Mouse (Mus musculus): ENCODE data around the gene Gucd1. TPM values are rescaled to one million over a fixed set of nuclear protein-coding genes. Genes with fewer than 3 reads are reported as not detected.
"Not testable (repeated sequence)": the region's sequence is repeated elsewhere in the genome, so short reads cannot be mapped to it uniquely, and the experiment has no call there.

Gucd1 gene
- polyA plus RNA-seq, 1 experiment from 2014 or later: 31.4 TPM

GRCm38 (mm10) chr10:75477034-75477433 lies 40.7 kb downstream of the Gucd1 start:
- no peak overlapping the region for H3K9ac ChIP-seq (replicated peaks; ENCODE audit: low read length)
- peak; percentile 42 for DNase-seq (ENCODE audit: low spot score)
- H3K27me3 ChIP-seq (ENCODE audit: control insufficient read depth, insufficient read depth, low read length): no peaks in the 10 kb centered on the region
- no peak overlapping the region for H3K27ac ChIP-seq (replicated peaks; ENCODE audit: low read depth, low read length)
- no peak for ATAC-seq (replicated peaks; ENCODE audit: insufficient number of reproducible peaks, low FRiP score, low TSS enrichment, low read depth)
- H3K4me2 ChIP-seq (ENCODE audit: low read depth, low read length): no peak overlapping the region
- no peaks in the 10 kb centered on the region for H3K36me3 ChIP-seq (replicated peaks; ENCODE audit: control insufficient read depth, insufficient read depth, low read depth, low read length)
- H3K4me3 ChIP-seq (ENCODE audit: low read depth, low read length): no peak overlapping the region
- no peaks in the 10 kb centered on the region for H3K9me3 ChIP-seq (replicated peaks; ENCODE audit: control insufficient read depth, low read length)
- no peaks in the 10 kb centered on the region; the same call in 1 of the 2 replicates for H3K4me1 ChIP-seq (ENCODE audit: control insufficient read depth, insufficient read depth, low read length)
- 69% methylated on average over 9 of the region's 9 CpGs for WGBS

DNA sequence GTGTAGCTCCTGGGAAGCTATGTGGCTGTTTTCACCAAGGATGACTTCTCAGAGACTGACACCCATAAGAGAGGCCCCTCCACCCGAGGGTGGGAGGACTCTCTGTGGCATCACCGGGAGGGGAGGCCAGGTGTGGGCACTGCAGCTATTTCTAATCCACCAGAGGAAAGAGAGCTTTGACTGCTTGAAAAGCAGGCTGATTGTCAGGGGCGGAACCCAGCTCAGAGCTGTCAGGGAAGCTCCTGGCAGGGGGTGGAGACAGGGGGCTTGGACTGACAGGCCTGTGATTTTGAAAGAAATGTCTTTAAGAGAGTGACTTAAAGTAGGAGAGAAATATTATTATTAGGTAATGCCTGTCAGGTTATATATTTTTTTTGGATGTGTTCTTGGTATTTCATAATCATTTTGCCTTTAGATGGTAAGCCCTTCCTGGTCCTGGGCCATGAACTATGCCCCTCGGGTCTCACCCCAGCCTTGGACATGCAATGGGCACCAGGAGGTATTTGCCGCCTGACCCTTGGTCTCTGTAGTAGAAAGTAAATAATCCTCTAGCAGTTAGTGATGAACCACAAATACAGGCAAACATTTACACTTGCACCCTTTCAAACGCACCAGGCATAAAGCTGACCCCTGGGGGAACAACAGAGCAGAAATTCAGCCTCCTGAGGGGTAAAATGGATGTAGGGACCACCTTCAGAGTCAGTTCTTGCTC lies 42.5 kb downstream of the Gucd1 start:
- ATAC-seq (replicated peaks; ENCODE audit: insufficient number of reproducible peaks, low FRiP score, low TSS enrichment, low read depth); DNase-seq (ENCODE audit: low spot score); H3K27ac ChIP-seq (replicated peaks; ENCODE audit: low read depth, low read length); H3K4me3 ChIP-seq (ENCODE audit: low read depth, low read length); H3K27me3 ChIP-seq (ENCODE audit: control insufficient read depth, insufficient read depth, low read length); H3K4me2 ChIP-seq (ENCODE audit: low read depth, low read length); H3K4me1 ChIP-seq (ENCODE audit: control insufficient read depth, insufficient read depth, low read length); H3K36me3 ChIP-seq (replicated peaks; ENCODE audit: control insufficient read depth, insufficient read depth, low read depth, low read length); H3K9ac ChIP-seq (replicated peaks; ENCODE audit: low read length); H3K9me3 ChIP-seq (replicated peaks; ENCODE audit: control insufficient read depth, low read length): not testable (repeated sequence)
- whole genome bisulfite sequencing: 16% methylated on average over 4 of the region's 6 CpGs

DNA sequence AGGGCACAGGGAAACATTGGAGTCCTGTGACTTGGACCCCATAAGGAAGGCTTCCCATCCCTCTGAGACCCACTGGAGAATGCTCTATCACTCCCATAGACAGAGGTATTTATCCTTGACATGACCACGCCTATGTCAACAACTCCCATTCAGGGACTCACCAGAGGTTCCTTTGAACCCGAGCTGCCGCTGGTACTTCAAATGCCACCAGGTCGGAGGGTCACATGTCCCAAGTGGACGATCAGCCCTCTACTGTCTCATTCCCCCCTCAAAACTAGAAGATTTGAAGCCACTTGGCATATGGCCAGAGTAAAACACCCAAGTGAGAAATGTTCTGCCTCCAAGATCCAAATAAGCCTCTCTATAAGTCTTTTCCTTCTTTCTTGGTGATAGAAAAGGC lies 43.2 kb downstream of the Gucd1 start:
- 34% methylated on average over 5 of the region's 5 CpGs for WGBS
- Histone ChIP-seq H3K36me3 (replicated peaks; ENCODE audit: control insufficient read depth, insufficient read depth, low read depth, low read length) (no peaks in the 10 kb centered on the region), H3K4me3 (ENCODE audit: low read depth, low read length) (no peak overlapping the region), H3K4me1 (ENCODE audit: control insufficient read depth, insufficient read depth, low read length) (no peaks in the 10 kb centered on the region; the same call in 1 of the 2 replicates), H3K4me2 (ENCODE audit: low read depth, low read length) (no peak overlapping the region), H3K27ac (replicated peaks; ENCODE audit: low read depth, low read length) (no peak overlapping the region), H3K9ac (replicated peaks; ENCODE audit: low read length) (no peak overlapping the region), H3K27me3 (ENCODE audit: control insufficient read depth, insufficient read depth, low read length) (no peaks in the 10 kb centered on the region), H3K9me3 (replicated peaks; ENCODE audit: control insufficient read depth, low read length) (no peaks in the 10 kb centered on the region)
- DNase-seq (ENCODE audit: low spot score): no peak
- no peak for ATAC-seq (replicated peaks; ENCODE audit: insufficient number of reproducible peaks, low FRiP score, low TSS enrichment, low read depth)

- WGBS: 79% methylated on average over 8 of the region's 8 CpGs
- Histone ChIP-seq H3K27ac (replicated peaks; ENCODE audit: low read depth, low read length) (no peak overlapping the region), H3K4me3 (ENCODE audit: low read depth, low read length) (no peak overlapping the region), H3K9me3 (replicated peaks; ENCODE audit: control insufficient read depth, low read length) (no peaks in the 10 kb centered on the region), H3K36me3 (replicated peaks; ENCODE audit: control insufficient read depth, insufficient read depth, low read depth, low read length) (no peaks in the 10 kb centered on the region), H3K4me1 (ENCODE audit: control insufficient read depth, insufficient read depth, low read length) (no peaks in the 10 kb centered on the region; the same call in 1 of the 2 replicates), H3K27me3 (ENCODE audit: control insufficient read depth, insufficient read depth, low read length) (no peaks in the 10 kb centered on the region), H3K4me2 (ENCODE audit: low read depth, low read length) (no peak overlapping the region), H3K9ac (replicated peaks; ENCODE audit: low read length) (no peak overlapping the region)
- no peak for ATAC-seq (replicated peaks; ENCODE audit: insufficient number of reproducible peaks, low FRiP score, low TSS enrichment, low read depth)
- no peak for DNase-seq (ENCODE audit: low spot score)
These were observed 44.4 kb downstream of the Gucd1 start for GRCm38 (mm10) chr10:75473411-75473810.

GRCm38 (mm10) chr10:75465781-75466550 lies 51.8 kb downstream of the Gucd1 start:
- Histone ChIP-seq H3K4me1 (ENCODE audit: control insufficient read depth, insufficient read depth, low read length) (no peaks in the 10 kb centered on the region), H3K4me2 (ENCODE audit: low read depth, low read length) (no peak overlapping the region), H3K9ac (replicated peaks; ENCODE audit: low read length) (no peak overlapping the region), H3K9me3 (replicated peaks; ENCODE audit: control insufficient read depth, low read length) (no peaks in the 10 kb centered on the region), H3K36me3 (replicated peaks; ENCODE audit: control insufficient read depth, insufficient read depth, low read depth, low read length) (no peaks in the 10 kb centered on the region), H3K27ac (replicated peaks; ENCODE audit: low read depth, low read length) (no peak overlapping the region), H3K4me3 (ENCODE audit: low read depth, low read length) (no peak overlapping the region), H3K27me3 (ENCODE audit: control insufficient read depth, insufficient read depth, low read length) (no peaks in the 10 kb centered on the region)
- 53% methylated on average over 6 of the region's 6 CpGs for WGBS
- ATAC-seq (replicated peaks; ENCODE audit: insufficient number of reproducible peaks, low FRiP score, low TSS enrichment, low read depth) (0 out of 2 replicates have a peak, but pooled peaks have one; percentile 29), DNase-seq (ENCODE audit: low spot score) (peak; percentile 43)

DNA sequence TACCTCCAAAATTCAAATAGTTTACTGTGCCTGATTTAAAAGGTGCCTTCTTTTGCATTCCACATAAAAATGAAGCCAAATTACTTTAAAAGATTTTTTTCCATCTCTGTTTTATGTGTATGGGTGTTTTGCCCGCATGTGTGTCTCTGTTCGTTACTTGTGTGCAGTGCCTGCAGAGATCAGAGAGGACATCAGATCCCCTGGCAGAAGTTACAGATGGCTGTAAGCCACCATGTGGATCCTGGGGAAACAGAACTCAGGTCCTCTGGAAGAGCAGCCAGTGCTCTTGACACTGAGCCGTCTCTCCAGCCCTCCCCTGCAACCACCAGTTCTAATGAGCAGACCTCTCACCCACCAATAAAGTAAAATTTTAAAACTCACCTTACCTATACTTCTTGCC lies 55.0 kb downstream of the Gucd1 start:
- H3K36me3 ChIP-seq (replicated peaks; ENCODE audit: control insufficient read depth, insufficient read depth, low read depth, low read length): no peaks in the 10 kb centered on the region
- ATAC-seq (replicated peaks; ENCODE audit: insufficient number of reproducible peaks, low FRiP score, low TSS enrichment, low read depth): no peak
- no peaks in the 10 kb centered on the region for H3K27me3 ChIP-seq (ENCODE audit: control insufficient read depth, insufficient read depth, low read length)
- no peak overlapping the region for H3K4me2 ChIP-seq (ENCODE audit: low read depth, low read length)
- H3K9me3 ChIP-seq (replicated peaks; ENCODE audit: control insufficient read depth, low read length): no peaks in the 10 kb centered on the region
- H3K27ac ChIP-seq (replicated peaks; ENCODE audit: low read depth, low read length): no peak overlapping the region
- no peak overlapping the region for H3K9ac ChIP-seq (replicated peaks; ENCODE audit: low read length)
- H3K4me3 ChIP-seq (ENCODE audit: low read depth, low read length): no peak overlapping the region
- no peaks in the 10 kb centered on the region for H3K4me1 ChIP-seq (ENCODE audit: control insufficient read depth, insufficient read depth, low read length)
- 87% methylated on average over 3 of the region's 3 CpGs for WGBS
- DNase-seq (ENCODE audit: low spot score): no peak

- H3K27ac ChIP-seq (replicated peaks; ENCODE audit: low read depth, low read length): no peak overlapping the region
- H3K4me3 ChIP-seq (ENCODE audit: low read depth, low read length): no peak overlapping the region
- DNase-seq (ENCODE audit: low spot score): no peak
- H3K36me3 ChIP-seq (replicated peaks; ENCODE audit: control insufficient read depth, insufficient read depth, low read depth, low read length): no peaks in the 10 kb centered on the region
- H3K27me3 ChIP-seq (ENCODE audit: control insufficient read depth, insufficient read depth, low read length): no peaks in the 10 kb centered on the region
- no peak overlapping the region for H3K9ac ChIP-seq (replicated peaks; ENCODE audit: low read length)
- H3K4me1 ChIP-seq (ENCODE audit: control insufficient read depth, insufficient read depth, low read length): no peaks in the 10 kb centered on the region
- H3K4me2 ChIP-seq (ENCODE audit: low read depth, low read length): no peak overlapping the region
- 84% methylated on average over 4 of the region's 4 CpGs for WGBS
- ATAC-seq (replicated peaks; ENCODE audit: insufficient number of reproducible peaks, low FRiP score, low TSS enrichment, low read depth): no peak
- H3K9me3 ChIP-seq (replicated peaks; ENCODE audit: control insufficient read depth, low read length): no peaks in the 10 kb centered on the region
These were observed 59.4 kb downstream of the Gucd1 start for GRCm38 (mm10) chr10:75458329-75458728.

- ATAC-seq (replicated peaks; ENCODE audit: insufficient number of reproducible peaks, low FRiP score, low TSS enrichment, low read depth) (no peak), DNase-seq (ENCODE audit: low spot score) (no peak)
- Histone ChIP-seq H3K27me3 (ENCODE audit: control insufficient read depth, insufficient read depth, low read length) (no peaks in the 10 kb centered on the region), H3K4me1 (ENCODE audit: control insufficient read depth, insufficient read depth, low read length) (no peaks in the 10 kb centered on the region), H3K27ac (replicated peaks; ENCODE audit: low read depth, low read length) (no peak overlapping the region), H3K9ac (replicated peaks; ENCODE audit: low read length) (no peak overlapping the region), H3K4me3 (ENCODE audit: low read depth, low read length) (no peak overlapping the region), H3K4me2 (ENCODE audit: low read depth, low read length) (no peak overlapping the region), H3K9me3 (replicated peaks; ENCODE audit: control insufficient read depth, low read length) (no peaks in the 10 kb centered on the region), H3K36me3 (replicated peaks; ENCODE audit: control insufficient read depth, insufficient read depth, low read depth, low read length) (no peaks in the 10 kb centered on the region)
- WGBS: 94% methylated on average over 1 of the region's 1 CpGs
These were observed 59.9 kb downstream of the Gucd1 start for GRCm38 (mm10) chr10:75457852-75458251.
